Mouse (Mus musculus) CD4-positive, CD25-positive, alpha-beta regulatory T cell, adult 4 months (primary cell): ENCODE results near the gene Zc3h10. TPM values are rescaled to one million over a fixed set of nuclear protein-coding genes. Genes with fewer than 3 reads are reported as not detected.
"Not testable (repeated sequence)": the region's sequence is repeated elsewhere in the genome, so short reads cannot be mapped to it uniquely, and the experiment has no call there.

Experiments used
- ATAC-seq: one replicate; pipeline ENCODE4 v1.8.0; 2017
- polyA plus RNA-seq, 2 experiments: library from polyadenylated mRNA; unstranded; fragments of 100-300 nt; shearing (Covaris generic); gene quantifications; one replicate each; pipeline ENCODE4 v1.2.1; 2017

The Zc3h10 gene
- polyA plus RNA-seq, 2 experiments from 2014 or later = 9.2 to 11.8 TPM

DNA sequence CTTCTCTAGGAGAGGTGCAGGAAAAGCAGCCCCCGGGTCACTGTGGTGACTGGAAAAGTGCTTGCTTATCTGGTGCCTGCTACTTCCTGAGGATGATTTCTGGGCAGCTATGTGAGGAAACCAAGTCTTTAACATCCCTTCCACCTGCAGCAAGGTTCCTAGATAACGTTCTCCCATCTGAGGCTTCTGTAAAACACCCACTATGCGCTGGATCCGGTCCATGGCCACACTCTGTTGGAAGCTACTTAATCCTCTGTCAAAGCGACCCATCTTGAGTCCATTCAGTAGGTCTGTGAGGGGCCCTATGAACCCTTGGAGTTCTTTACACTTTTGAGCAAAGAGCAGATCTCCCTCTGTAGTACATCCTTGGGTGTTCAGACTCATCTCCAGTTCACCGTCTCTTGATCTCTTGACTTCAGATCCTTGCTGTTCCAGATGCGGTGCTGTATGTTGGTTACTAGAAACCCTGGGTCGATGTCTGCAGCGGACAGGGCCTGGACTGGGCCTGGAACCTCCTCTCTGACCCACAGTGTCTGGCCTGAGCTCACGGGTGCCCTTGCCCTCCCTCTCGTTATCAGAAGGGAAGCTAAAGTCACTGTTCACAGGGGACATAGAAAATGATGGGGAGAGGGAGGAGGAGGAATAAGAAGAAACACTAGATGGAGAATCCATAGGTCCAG is 2.7 kb upstream of the Zc3h10 start:
- ATAC-seq = not testable (repeated sequence)

DNA sequence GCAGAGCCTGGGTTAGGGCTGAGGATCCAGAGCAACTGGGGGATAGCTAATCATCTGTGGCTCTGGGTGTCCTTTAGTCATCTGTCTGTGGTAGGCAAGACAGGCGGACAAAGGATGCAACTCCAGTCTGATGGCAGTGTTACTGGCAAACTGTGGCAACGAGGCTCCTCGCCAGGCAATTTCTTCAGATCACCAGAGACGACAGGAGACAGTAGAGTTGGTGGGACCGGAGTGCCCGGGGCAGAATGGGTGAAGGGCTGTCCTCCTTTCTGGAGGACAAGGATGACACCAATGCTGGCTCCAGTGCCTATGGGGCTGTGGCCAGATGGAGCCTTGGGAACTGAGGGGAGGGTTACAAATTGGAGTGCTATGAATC is 2.1 kb upstream of the Zc3h10 start:
- not testable (repeated sequence) for ATAC-seq

DNA sequence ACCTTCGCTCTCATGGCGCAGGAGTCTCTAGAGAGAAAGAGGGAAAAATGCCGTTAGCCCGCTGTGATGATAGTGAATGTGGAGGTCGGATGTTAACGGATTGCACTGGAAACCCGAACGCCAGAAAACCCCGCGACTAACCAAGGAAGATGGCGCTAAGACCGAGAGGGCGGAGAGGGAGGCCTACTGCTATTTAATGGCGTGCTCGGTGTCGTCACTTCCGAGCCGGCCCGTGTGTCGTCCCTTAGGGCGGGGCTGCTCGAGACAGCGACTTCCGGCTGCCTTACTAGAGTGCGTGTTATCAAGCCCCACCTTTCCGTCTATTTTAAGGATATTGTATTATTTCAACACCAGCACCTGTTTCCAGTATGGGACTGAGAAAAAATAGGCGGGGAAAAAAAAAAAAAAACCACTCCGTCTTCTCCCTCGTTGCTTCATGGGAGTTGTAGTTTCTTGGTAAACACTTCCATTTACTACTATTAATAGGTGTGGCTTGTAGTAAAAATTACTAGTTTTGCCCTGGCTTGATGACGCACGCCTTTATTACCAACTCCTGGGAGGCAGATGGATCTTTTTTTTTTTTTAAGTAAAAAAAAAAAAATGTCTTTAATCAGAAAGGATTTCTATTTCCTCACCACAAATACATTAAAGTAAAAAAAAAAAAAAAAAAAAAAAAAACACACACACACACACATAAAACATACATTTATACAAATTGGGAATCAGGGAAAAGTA is 1.5 kb upstream of the Zc3h10 start, which contains the start of gene Rpl41:
Gene Rpl41, minus strand, starts transcription at position 359 of the 735 bp plus-strand sequence.
- peak; percentile 78 for ATAC-seq

DNA sequence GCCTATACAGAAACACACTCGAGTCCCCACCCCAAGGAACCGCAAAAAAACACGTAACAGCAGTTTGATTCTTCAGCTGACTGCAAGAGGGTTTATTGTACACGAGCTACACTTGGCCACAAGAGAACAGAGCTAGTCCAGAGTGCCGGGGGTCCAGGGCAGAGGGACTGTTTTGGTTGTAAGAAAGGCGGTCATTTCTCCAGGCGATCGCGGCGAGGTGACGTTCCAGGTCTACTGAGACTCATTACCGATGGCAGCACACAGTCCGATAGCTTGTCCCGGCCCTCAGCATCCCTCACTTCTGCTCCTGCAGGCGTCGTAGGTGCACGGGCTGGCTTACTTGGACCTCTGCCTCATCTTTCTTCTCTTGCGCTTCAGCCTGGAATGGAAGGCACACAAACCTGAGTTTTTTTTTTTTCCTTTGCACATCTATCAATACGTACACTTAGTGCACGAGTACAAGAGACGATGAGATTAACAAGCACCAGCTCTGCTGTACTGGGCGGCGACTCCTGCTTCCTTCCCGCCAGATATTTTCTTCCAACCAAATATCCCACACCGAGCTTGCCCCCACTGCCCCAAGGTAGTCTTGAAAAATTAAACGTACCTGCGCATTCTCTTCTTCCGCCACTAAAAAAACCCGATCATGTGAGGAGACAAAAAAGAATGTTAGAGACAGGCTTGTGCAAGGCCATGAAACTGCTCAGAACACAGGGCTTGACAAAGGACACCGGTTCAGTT is 647 bp upstream of the Zc3h10 start:
- ATAC-seq = not testable (repeated sequence)

DNA sequence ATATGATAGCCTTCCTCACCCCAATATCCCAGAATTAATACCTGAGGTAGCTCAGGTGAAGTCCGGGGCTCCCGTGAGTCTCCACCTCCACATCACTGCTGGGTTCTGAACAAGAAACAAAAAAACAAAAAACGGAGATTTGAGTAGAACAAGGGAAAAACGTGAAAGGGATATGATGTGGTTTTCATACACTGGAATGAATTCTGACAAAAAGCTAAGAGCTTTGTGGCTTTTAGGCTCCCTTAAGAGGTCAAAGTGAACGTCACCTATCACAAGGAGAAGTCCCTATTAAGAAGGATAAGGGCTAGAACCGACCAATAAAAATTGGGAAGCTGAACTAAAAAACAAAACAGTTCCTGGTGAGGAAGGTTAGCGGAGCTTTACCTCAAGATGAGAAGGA is 787 bp downstream of the Zc3h10 start:
- no peak for ATAC-seq

DNA sequence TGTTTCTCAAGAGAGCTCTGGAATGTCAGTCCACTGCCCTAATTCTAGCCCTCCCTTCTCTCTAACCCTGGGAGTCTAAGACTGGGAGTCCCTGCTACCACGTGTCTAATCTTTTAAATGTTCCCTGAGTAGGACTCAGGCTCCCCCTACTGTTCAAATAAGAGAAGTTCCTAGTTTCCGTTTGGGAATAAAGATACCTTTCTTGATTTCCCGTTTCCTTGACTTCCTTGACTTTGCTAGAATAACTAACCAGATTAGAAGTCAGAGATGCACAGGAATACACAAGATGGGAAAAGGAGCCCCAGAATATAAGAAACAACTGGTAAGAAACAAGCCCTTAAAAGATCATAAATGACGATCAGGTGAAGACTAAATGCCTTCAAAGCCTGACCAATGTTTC is 1.2 kb downstream of the Zc3h10 start:
- no peak for ATAC-seq

DNA sequence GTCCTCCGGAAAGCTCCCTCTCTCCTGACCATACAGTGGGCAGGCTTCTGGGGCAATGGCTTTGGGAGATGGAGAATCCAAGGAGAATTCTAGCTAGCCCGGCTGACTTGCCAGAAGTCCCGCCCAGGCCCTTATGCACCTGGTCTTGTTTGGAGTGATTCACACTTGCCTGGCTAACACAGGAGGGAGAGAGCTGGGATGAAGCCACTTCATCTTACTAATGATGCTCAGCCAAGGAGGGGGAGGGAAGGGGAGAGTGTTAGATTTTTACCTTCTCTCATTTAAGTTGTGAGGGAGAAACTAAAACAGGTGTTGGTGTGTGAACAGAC is 2.0 kb downstream of the Zc3h10 start:
- no peak for ATAC-seq

DNA sequence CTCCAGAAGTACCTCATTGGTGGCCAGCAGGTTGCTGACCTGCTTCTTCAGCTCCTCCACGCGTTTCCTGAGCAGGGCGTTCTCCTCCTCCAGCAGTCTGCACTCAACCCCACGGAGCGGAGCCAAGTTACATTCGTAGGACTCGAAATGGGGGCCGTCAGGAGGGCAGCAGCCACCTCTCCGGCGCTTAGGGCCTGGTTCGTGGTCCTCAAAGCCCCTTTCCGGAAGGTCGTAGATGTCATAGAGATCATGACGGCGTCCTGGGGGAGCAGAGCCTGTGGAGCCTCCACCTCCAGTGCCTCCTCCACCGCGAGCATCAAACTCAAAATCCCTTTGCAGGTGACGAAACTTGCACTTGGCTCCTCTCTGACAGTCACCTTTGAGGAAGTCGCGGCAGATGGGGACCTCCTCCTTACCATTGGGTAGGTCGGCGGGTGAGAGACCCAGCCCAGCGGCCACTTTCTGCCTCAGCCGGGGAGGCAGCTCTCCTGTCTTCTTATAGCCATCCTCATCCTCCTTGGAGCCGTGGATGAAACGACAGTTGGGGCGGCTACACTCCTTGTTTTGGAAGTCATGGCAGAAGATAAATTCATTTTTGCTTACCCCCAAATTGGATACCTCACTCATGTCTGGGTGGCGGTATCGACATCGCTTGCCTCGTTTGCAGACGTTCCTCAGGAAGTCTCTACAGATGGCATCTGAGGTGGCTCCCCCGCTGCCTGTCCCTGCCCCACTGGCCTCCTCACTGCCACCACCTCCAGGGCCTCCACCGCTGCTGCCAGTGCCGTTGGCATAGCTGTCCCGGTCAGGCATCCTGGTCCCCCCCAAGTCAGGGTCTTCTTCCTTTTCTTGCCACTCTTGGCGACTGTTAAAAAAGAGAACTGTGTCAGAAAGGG is 2.7 kb downstream of the Zc3h10 start:
- no peak for ATAC-seq

DNA sequence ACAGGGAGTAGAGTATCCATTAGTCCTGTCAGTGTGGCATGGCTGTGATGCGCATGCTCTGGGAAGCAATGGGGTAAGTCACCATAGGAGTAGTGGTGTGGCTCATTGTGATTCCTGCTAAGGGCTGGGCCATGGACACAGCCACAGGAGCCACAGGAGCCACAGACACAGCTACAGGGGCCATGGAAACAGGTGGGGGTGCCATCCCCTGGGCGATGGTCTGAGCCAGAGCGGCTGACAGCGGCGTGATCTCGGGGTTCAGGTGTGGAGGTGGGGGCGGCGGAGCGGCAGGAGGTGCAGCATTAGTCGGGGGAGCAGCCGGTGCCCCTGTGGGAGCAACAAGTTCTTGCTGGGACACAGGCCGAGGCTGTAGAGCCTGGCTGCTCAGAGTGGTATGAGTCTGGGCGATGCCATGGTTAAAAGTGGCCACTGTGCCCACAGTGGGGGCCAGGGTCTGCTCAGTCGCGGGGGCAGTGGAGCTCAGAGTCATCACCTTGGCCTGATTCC is 3.4 kb downstream of the Zc3h10 start:
- no peak for ATAC-seq

DNA sequence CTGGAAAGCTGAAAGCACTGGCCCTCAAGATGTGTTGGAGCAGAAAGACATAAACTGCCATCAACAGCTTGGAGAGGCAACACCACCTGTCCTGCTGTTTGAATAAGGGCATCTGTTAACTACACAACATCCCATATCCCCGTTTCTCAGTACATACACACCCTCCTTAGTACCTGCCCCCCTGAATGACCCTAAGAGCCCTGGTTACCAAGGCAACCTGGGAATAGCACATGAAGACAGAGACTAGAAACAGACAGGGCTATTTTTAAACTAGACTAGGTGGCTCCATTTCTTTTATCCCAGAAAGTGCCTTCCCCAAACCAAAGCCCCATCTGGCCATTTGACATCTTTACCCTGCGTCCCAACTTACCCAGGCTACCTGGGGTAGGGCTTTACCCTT is 4.5 kb downstream of the Zc3h10 start:
- ATAC-seq = no peak

DNA sequence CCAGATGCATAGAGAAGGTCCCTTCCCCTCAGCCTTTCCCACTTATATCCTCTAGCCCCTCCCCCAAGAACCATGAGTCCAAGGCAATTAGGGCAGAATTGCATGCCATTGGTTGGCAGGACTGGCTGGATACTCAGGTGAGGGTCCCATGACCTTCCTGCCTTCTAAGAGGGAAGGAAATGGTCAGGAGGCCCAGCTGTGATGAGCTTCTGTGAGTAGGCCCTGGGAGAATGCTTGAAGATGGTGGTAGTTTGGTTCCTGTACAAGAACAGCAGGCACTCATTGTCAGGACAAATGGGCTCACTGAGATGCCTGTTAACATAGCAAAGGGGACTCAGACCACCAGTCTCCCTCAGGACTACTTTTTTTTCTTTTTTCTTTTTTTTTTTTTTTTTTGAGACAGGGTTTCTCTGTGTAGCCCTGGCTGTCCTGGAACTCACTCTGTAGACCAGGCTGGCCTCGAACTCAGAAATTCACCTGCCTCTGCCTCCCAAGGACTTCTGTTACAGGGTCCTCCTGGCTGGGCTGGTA is 9.2 kb downstream of the Zc3h10 start:
- ATAC-seq = no peak

DNA sequence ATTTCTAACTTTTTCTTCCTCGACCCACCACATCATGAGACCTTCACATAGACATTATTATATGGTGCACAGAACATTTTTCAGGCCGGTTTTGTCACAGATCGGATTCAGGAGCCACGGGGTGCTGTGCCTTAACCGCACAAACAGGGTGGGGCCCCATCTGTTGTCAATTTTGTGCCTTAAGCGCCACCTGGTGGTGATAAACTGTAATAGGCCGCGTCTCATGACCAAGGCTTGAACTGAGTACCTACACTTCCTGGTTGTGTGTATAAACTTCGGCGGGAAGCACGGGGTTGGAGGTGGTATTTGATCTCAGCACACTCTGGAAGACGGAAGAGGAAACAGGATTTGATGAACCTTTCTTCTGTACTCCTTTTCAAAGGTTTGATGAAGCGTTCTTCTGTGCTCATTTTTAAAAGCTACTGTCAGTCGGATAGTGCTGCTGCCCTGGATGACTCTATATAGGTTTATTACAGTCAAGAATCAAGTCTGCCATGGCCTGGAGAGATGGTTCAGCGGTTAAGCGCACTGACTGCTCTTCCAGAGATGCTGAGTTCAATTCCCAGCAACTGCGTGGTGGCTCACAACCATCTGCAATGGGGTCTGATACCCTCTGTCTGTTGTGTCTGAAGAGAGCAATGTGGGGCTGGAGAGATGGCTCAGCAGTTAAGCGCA is 11.2 kb downstream of the Zc3h10 start:
- ATAC-seq = peak; percentile 99

DNA sequence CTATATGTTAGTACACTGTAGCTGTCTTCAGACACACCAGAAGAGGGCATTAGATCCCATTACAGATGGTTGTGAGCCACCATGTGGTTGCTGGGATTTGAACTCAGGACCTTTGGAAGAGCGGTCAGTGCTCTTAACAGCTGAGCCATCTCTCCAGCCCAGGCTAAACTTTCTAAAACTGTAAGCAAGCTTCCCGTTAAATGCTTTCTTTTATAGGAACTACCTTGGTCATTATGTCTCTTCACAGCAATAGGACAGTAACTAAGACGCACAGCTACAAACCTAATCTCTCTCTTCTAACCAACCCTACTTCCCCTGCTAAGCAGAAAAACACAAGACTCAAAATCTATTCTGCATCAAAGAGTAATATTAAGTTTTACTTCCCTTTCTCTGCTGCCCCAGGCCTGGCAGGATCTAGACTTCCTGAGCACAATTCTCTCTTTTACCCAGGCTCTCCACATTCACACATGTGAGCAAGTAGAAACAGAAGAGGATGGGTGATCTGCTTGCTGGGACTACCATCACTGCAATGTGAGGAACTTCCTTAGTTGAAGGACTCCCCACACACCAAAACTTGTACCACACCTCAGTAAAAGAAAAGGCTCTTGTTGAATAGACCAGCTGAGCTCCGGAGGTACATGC is 11.8 kb downstream of the Zc3h10 start:
- ATAC-seq = peak; percentile 47

DNA sequence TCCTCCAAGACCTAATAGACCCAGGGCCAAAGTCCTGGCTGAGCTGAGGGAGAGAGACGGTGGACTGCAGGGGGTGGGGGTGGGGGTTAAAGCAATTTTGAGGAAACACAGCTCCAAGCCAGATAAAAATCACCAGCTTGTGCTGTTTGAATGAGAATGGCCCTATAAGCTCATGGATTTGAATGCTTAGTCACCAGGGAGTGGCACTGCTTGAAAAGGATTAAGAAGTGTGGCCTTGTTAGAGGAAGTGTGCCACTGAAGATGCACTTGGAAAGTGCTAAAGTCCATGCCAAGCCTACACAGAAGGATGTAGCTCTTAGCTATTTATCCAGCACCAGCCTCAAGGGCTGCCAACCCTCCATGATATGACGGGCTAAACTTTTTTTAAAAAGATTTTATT is 12.4 kb downstream of the Zc3h10 start:
- no peak for ATAC-seq

DNA sequence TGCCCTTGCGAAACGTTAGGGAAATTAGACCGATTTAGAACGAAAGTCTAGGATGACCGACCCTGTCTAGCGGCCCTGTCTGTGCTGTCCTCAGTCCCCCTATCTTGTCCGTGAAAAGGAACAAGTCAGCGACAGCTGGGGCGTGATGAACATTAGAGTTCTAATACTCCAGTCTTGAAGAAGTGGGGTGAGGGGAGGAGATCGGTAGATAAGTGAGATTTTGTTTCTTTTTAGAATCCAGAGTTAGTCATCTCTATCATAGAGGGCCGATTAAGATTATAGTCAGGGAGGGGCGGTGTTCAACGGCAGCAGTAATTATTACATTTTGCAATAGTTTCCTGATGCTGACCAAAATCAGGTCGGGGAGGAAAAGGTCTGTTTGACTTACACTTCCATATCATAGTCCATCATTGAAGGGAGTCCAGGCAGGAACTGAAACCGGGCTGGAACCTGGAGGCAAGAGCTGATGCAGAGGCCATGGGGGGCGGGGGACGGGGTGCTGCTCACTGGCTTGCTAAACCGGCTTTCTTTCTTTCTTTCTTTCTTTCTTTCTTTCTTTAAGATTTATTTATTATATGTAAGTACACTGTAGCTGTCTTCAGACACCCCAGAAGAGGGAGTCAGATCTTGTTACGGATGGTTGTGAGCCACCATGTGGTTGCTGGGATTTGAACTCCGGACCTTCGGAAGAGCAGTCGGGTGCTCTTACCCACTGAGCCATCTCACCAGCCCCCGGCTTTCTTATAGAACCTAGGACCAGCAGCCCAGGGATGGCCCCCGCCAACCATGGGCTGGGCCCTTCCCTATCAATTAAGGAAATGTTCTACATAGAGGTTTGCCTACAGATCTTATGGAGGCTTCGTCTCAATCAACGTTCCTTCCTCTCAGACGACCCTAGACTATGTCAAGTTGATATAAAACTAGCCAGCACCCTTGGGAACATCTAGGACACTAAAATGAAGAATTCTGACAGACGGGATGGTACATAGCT is 20.9 kb downstream of the Zc3h10 start:
- ATAC-seq = peak; percentile 16

DNA sequence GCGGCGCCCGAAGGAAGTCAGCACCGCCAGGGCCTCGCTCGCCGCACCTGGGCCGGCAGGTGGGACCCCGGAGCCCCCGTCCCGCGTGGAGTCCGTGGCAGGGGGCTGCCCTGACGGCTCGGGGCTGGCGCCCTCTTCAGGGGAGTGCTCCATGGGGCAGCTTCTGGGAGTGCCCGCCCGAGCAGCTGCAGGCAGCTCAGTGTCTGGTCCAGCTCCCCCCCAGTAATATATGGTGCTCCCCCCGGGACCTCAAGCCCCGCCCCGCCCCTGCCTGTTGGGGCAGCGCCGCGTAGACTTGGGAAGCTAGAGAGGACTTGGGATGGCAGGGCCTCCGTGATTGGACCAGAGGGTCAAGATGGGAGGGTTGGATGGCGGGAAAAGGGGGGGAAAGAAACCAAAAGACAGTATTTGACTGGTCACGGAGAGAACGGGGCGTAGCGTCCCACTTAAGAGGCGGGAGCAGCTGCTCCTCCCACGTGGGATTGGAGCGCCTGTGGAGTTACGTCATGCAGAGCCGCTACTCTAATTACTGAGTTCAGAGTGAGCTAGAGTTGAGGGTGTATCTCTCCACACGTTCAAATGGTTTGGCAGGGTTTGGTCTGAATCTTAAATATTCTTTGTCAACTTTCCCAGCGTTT is 21.8 kb downstream of the Zc3h10 start, which contains the start of gene Esyt1:
Gene Esyt1, minus strand, starts transcription at position 201 of the 638 bp plus-strand sequence.
- ATAC-seq = peak; percentile 89

DNA sequence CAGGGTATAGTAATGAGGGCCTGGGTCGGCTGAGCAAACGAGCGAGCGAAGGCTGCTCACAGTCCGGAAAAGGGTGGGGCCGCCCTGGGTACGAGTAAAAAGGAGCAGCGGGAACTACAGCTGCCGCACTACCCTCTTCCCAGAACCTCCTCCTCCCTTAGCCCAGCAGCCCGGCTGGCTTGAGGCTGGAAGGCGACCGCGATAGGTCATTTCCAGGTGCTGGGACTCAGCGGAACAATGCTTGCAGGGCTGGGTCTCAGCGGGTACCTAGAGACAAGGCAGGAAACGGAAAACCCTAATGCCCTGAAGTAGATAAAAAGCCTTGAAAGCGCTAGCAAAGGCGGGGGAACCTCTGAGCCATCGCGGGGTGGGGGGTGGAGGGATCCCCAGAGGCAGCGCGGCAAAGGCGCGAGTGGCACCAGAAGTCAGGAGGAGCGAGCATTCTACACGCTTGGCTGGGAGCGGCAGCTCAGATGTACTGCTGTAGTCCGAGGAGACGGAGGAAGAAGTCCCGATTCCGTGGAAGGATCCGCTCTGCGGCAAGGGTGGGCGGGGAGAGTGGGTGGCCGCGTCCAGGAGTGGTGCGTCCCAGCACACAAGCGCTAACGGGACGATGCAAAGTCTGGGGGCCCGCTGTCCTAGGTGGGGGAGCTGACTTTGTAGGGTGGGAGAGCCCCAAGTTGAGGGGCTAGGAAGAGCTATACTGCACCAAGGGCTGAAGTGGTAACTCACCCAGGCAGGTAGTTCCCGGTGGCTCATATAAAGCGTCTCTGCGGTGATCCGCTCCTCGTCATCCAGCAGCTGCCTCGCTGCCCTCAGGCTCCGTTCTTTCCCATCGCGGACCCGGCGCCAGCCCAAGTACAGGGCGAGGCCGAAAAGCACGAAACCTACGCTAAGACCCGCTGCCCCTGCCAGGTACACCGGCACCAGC is 22.6 kb downstream of the Zc3h10 start:
- ATAC-seq = peak; percentile 59
